Mouse (Mus musculus) naive thymus-derived CD4-positive, alpha-beta T cell, adult 2 months (primary cell): ENCODE measurements at regions not wholly inside any gene's neighbourhood (a gene's known extent, or its start where the extent isn't known, plus 50 kb on each side); places are given as distances from the start of the nearest gene placed in this dataset.

ENCODE experiments used
- DNase-seq: peaks from one replicate; pipeline ENCODE4 v3.0.0-alpha.2; 2011; ENCODE audit warnings: low read depth

GRCm38 (mm10) chr6:140300470-140301145 is 123.2 kb upstream of the Plekha5 start:
- no peak for DNase-seq

- no peak for DNase-seq
Observed at GRCm38 (mm10) chr6:140299653-140300052, 124.2 kb upstream of the Plekha5 start.

- no peak for DNase-seq
Observed at GRCm38 (mm10) chr6:140297969-140298554, 125.8 kb upstream of the Plekha5 start.

- DNase-seq = no peak
Observed at GRCm38 (mm10) chr6:140297561-140297960, 126.3 kb upstream of the Plekha5 start.

- no peak for DNase-seq
Observed at GRCm38 (mm10) chr6:140290109-140290508, 133.7 kb upstream of the Plekha5 start.

GRCm38 (mm10) chr6:140288799-140289198 is 135.1 kb upstream of the Plekha5 start:
- DNase-seq = no peak

- DNase-seq = no peak
Observed at GRCm38 (mm10) chr6:140282285-140282577, 141.6 kb upstream of the Plekha5 start.

GRCm38 (mm10) chr6:140281488-140282284 is 142.2 kb upstream of the Plekha5 start:
- DNase-seq = no peak

- no peak for DNase-seq
Observed at GRCm38 (mm10) chr6:140280817-140281475, 142.9 kb upstream of the Plekha5 start.

GRCm38 (mm10) chr6:140279736-140280370 is 144.0 kb upstream of the Plekha5 start:
- DNase-seq = no peak

- no peak for DNase-seq
Observed at GRCm38 (mm10) chr6:140278750-140279149, 145.1 kb upstream of the Plekha5 start.

GRCm38 (mm10) chr6:140270592-140270991 is 153.3 kb upstream of the Plekha5 start:
- DNase-seq = no peak

GRCm38 (mm10) chr6:140268315-140269070 is 155.4 kb upstream of the Plekha5 start:
- DNase-seq = no peak

- DNase-seq = no peak
Observed at GRCm38 (mm10) chr6:140263920-140264319, 159.9 kb upstream of the Plekha5 start.

- DNase-seq = no peak
Observed at GRCm38 (mm10) chr6:140261813-140262212, 162.0 kb upstream of the Plekha5 start.

- DNase-seq = no peak
Observed at GRCm38 (mm10) chr6:140258761-140259160, 165.1 kb upstream of the Plekha5 start.

GRCm38 (mm10) chr6:140258101-140258500 is 165.8 kb upstream of the Plekha5 start:
- no peak for DNase-seq

GRCm38 (mm10) chr6:140251527-140251926 is 172.3 kb upstream of the Plekha5 start:
- DNase-seq = no peak

GRCm38 (mm10) chr6:140243411-140244151 is 180.3 kb upstream of the Plekha5 start:
- no peak for DNase-seq

- no peak for DNase-seq
Observed at GRCm38 (mm10) chr6:140239356-140239755, 184.5 kb upstream of the Plekha5 start.

- no peak for DNase-seq
Observed at GRCm38 (mm10) chr6:140231537-140231936, 190.3 kb upstream of the Plcz1 start.
